Mouse (Mus musculus) heart, adult 8-10 months (tissue): ENCODE results near the gene Calcb. TPM values are rescaled to one million over a fixed set of nuclear protein-coding genes. Genes with fewer than 3 reads are reported as not detected.

ENCODE experiments used
- DNase-seq: peaks from one replicate; pipeline ENCODE4 v3.0.0; 2022; ENCODE audit warnings: low spot score
- total RNA-seq, 4 experiments: library from RNA; stranded (reverse); gene quantifications; 2 replicates each; pipeline ENCODE4 v1.2.4; 2022

Gene Calcb
- total RNA-seq, 4 experiments from 2014 or later, result 0.56 to 0.97 TPM; not detected in 2

- no peak for DNase-seq
These were observed 35.0 kb downstream of the Calcb start for GRCm38 (mm10) chr7:114753471-114753870.

- DNase-seq, result no peak
These were observed 35.8 kb downstream of the Calcb start for GRCm38 (mm10) chr7:114754196-114754595.

GRCm38 (mm10) chr7:114754626-114755025 is 36.2 kb downstream of the Calcb start:
- no peak for DNase-seq

GRCm38 (mm10) chr7:114762660-114763059 is 44.2 kb downstream of the Calcb start:
- peak; percentile 44 for DNase-seq

- no peak for DNase-seq
These were observed 46.8 kb downstream of the Calcb start for GRCm38 (mm10) chr7:114765273-114765672.

GRCm38 (mm10) chr7:114766523-114766922 is 48.1 kb downstream of the Calcb start:
- no peak for DNase-seq

- DNase-seq, result no peak
These were observed 50.1 kb downstream of the Calcb start for GRCm38 (mm10) chr7:114768516-114768915.

- DNase-seq, result no peak
These were observed 50.6 kb downstream of the Calcb start for GRCm38 (mm10) chr7:114769041-114769440.

- DNase-seq, result no peak
These were observed 52.1 kb downstream of the Calcb start for GRCm38 (mm10) chr7:114770586-114770985.

GRCm38 (mm10) chr7:114771801-114772200 is 53.4 kb downstream of the Calcb start:
- no peak for DNase-seq

Other genes with a start within 250 kb of the Calcb start
- under 1 TPM; 0.19 to 0.85 (median 0.42) TPM for gene Cyp2r1, start 155.7 kb upstream of the Calcb start, total RNA-seq
- not detected for gene Calca, start 82.3 kb upstream of the Calcb start, total RNA-seq
- gene Insc, start 25.1 kb downstream of the Calcb start, total RNA-seq, result under 1 TPM; 0.14 to 0.90 (median 0.28) TPM